Mouse (Mus musculus) layer of hippocampus, postnatal 10 days (tissue): ENCODE results near the gene Ate1. TPM values are rescaled to one million over a fixed set of nuclear protein-coding genes. Genes with fewer than 3 reads are reported as not detected.
"Not testable (repeated sequence)": the region's sequence is repeated elsewhere in the genome, so short reads cannot be mapped to it uniquely, and the experiment has no call there.

Experiments used
- DNase-seq, 2 experiments: peaks; one replicate each; pipeline ENCODE4 v3.0.0; 2021; ENCODE audit warnings: low spot score in 2 of 2
- total RNA-seq, 2 experiments: library from RNA; stranded (reverse); gene quantifications; 2 replicates each; pipeline ENCODE4 v1.2.3; 2021

Gene Ate1
- total RNA-seq, 2 experiments from 2014 or later = 58.5 to 63.7 TPM

DNA sequence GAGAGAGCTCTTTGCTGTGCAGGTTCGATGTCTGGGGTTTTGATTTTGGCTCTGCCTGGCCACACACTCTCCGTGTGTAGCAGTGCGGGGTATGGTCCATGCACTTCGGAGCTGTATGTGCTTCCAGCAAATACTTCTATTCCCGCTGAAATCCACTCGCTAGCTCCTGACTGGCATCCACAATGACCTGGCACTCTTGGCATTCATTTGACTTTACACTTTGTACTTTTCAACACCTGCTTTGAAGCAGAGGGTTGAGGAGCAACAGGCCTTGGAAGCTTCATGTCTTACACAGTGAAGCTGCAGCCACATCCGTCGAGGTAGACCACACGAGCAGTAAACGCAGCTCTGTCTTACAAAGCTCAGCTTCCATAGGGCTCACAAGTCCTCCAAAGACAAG is 112.5 kb downstream of the Ate1 start:
- no peak for DNase-seq

GRCm38 (mm10) chr7:130403346-130403745 is 116.8 kb downstream of the Ate1 start:
- no peak for DNase-seq

DNA sequence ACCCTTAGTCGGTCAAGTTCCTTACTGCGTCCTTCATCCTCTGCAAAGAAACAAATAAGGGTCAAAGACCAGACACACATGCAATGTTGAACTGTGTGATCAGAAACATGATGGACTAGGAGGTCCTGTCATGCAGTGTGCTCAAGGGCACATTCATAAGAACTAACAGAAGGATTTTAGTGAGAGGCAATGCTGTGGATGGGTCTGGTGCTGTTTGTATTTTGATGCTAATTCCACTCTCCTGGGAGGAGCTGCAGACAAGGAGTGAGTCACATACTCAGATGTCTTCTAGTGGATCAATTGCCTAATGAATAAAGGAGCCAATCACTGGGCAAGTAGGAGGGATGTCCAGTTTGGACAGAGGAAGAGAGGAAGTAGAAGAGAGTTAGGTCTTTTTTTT is 125.5 kb downstream of the Ate1 start:
- no peak for DNase-seq

DNA sequence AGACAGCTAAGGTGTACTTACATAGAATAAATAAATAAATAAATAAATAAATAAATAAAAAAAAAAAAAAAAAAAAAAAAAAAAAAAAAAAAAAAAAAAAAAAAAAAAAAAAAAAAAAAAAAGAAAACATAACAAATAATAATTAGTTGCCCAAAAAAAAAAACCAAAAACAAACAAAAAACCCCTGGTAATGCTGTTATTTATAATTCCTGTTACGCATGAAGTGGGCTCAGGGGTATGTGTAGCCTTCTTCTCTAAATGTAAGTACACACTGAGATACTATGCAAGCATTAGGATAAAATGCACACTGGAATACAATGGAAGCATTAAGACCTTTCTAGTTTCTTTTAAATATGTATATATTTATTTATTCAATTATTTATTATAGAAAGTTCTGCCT is 130.1 kb downstream of the Ate1 start:
- DNase-seq = not testable (repeated sequence)

GRCm38 (mm10) chr7:130386308-130386707 is 133.9 kb downstream of the Ate1 start:
- DNase-seq = no peak

DNA sequence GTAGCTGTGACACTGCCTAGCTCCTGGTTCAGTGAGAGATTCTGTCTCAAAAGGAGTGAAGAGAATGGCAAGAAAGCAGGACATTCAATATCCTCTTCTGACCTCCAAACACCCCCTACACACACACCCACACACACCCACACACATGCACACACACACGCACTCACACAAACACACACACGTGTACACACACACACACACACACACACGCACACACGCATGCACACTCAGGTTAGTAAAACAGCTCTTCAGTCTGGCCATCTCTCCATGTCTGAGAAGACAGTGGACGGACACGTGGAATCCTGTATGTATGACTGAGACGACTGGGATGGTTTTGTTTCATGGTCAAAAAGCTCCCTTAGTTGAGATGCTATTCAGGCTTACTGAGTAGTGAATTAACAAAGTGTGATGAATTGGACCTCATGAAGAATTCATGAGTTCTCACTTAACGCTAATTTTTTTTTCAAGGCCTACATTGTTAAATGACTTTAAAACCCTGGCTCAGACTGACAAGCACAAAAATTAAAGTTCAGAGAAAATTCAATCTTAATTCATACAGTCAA is 134.4 kb downstream of the Ate1 start:
- no peak for DNase-seq

DNA sequence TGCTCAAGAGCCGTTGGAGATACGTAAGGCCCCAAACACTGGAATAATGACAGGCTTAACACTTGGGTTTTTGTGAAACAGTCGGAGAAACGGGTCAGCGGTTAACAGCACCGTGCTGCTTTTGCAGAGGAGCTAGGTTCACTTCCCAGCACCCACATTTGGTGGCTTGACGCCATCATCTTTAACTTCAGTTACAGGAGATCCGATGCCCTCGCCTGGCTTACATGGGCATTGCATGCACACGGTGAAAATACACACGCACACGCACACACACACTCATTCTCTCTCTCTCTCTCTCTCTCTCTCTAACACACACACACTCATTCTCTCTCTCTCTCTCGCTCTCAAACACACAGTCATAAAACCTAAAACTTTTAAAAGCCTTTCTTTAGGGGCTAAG is 138.0 kb downstream of the Ate1 start:
- no peak for DNase-seq

- peak; percentile 19 to 47 for DNase-seq
Observed at GRCm38 (mm10) chr7:130381387-130381951, 138.7 kb downstream of the Ate1 start.

DNA sequence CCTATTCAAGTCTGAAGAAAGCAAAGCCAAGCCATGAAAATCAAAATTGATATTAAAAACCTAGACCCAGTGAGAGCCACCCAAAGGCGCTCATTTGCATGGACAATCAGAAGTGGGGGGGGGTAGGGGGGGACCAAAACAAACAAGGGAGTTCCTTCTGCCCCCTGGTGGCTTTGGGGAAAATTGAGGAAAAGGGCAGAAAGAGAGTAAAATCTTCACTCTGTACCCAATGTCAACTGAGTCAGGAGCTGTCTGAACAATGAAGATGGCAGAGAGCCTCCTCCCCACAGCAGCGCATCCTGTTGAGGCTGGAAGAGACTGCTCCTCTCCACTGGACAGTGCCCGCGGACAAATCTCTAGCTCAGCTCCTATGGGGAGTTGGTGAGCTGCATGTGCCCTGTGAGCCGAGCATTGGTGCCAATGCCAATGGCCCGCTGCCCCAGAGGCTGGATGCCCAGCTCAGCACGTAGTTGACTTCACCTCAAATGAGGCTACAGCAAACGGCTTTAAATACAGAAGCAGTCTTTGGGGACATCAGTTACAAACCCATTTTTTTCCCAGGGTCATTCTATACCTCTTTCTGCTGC is 139.3 kb downstream of the Ate1 start:
- peak; percentile 48 to 51 for DNase-seq

DNA sequence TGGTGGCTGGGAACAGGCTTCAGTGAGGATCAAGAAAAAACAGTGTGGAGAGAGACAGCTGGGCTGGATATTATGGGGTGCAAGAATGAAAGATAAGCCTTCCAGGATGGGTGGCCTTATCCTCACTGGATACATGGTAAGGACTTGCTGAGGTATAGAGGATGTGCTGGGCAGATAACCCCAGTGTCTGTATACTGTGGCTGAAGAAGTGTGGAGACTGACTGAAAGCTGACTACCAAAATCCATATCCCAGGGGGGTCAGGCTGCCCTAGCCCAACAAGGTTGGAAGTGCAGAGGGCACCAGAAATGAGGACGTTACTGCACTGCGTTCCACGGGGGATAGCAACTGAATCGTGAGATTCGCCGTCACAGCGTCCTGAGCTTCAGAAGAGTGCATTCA is 139.8 kb downstream of the Ate1 start:
- no peak for DNase-seq

DNA sequence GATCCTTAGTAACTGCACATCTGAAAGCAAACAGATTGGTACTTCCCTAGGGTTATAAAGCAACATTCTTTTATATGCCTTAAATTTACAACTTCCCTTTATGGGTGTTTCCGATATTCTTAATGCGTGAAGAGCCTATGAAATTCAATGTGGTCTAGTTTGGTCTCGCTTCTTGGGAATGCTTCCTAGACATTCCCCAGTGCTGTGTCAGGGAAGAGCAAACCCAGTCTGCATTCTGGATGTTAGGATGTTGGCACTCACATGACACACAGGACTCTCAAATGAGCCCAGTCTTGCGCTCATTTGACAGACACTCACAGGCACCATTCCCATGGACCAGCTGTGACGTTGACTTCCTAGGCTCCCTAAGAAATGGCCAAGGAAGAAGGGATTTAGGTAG is 140.3 kb downstream of the Ate1 start:
- no peak for DNase-seq

GRCm38 (mm10) chr7:130378308-130378707 is 141.9 kb downstream of the Ate1 start:
- DNase-seq = no peak

GRCm38 (mm10) chr7:130374311-130374710 is 145.9 kb downstream of the Ate1 start:
- no peak for DNase-seq

DNA sequence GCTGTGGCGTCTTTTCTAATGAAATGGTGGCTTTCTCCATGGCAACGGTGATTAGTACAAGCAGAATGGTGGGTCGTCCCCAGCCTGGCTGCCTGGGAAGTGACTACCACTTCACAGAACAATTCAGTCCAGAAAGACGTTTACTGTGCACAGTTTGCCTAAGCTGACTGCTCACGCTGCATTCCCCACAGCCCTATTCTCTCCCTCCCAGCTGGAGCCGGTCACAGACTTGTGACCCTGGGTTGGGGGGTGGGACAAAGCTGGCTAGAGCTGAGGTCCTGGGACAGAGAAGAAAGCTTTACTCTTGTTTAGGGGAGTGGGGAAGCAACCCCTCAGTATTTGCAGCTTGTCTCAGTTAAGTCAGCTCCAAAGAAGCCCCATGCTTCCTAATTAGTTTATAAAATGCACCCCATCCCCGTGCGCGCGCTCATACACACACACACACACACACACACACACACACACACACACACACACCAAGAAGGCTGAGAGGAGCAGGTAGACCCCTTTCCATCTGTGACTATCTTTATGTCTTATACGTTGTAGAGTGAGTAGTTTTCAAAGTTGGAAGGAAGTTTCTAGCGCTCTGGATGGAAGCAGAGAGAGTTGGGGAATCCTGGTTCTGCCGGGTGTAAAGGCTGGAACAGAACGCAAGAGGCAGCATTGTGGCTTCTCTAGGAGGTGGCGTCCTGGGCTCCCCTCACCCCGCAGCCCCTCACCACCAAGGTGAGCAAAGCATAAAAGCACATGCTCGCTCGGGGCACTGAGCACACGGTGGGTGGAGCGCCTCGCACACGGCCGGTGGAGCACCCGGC is 151.1 kb downstream of the Ate1 start:
- peak; percentile 25 to 38 for DNase-seq

DNA sequence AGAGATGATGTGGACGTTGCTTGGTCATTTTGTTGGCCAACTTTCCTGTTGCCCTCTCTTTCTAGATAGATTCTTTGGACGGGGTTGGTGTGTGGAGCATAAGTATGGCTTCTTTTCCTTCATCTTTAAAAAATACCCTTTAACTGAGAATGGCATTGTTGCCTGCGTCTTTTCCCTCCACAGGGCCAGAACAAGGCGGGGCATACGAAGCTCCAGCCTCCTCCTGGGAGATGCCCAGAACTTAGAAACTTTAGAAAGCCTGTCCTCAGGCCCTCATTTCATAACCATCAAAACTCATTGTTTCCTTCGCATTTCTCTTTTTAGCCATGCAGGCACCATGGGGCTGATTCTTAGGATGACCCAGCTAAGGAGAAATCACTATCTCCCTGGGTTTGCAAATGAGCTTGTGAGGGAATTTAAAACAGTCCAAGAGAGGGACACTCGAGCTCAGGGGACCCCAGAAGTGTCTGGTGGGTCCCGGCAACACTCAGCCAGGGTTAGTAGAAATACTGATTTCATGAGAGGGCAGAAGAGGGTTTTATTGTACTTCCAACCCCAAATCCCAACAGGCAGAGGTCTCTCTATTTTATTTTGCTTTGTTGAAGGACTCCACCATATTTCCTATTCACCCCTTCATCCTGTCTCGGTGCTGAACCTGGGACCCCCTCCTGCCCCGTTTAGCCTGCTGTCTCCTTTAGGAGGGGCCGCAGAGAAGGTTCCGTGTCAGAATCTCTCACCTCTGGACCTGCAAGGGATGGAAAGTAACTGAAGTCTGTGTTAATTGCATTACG is 151.9 kb downstream of the Ate1 start:
- no peak for DNase-seq

DNA sequence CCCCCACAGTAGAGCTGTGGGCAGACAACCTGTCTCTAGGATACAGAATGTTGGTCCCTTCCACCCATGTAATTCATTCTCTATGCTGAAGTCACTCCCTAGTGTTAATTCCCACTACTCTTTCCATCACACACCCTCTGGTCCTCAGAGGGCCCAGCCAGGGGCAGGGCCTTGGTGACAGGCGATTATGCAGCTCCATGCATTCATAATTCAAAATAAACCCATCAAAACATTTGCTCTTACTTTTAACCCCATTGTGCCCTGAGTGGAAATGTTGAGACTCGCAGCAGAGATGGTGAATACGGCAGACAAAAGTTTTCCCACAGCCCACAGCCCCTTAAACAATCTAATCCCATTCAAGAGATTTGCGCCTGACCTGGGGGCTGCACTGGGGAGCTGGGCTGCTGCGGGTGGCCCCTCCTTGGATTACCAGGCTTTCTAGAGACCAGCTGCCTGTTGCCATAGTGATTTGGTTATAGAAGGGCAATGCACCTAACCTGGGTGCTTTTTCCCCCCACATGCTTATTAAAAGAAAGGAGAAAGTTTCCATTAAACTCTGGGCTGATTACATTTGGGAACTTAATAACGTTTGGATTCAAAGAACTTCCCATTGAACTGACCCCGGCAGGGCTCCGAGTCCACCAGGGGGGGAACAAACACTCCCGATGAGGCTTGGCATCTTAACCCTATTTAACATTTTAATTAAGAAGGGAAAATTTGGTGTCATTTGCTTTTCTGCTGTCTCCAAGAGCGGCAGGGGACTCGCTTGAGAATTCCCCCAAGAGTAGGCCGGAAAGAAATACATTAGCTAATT is 152.7 kb downstream of the Ate1 start:
- DNase-seq = no peak

GRCm38 (mm10) chr7:130365711-130366110 is 154.5 kb downstream of the Ate1 start:
- no peak for DNase-seq
